Mouse (Mus musculus): ENCODE results near the gene Atp6v0d1. TPM values are rescaled to one million over a fixed set of nuclear protein-coding genes. Genes with fewer than 3 reads are reported as not detected.

The Atp6v0d1 gene
- polyA plus RNA-seq, 1 experiment from 2014 or later = 104 TPM

GRCm38 (mm10) chr8:105481453-105481852 lies 84.4 kb downstream of the Atp6v0d1 start:
- Histone ChIP-seq H3K4me3 (replicated peaks) (no peak overlapping the region), H3K27me3 (no peaks in the 10 kb centered on the region), H3K36me3 (peaks cover 31% of the 10 kb centered on the region), H3K27ac (replicated peaks) (no peak overlapping the region), H3K9me3 (replicated peaks) (no peaks in the 10 kb centered on the region), H3K9ac (no peak overlapping the region), H3K4me1 (peaks cover 38% of the 10 kb centered on the region), H3K4me2 (replicated peaks) (no peak overlapping the region)
- no peak for ATAC-seq (ENCODE audit: insufficient number of reproducible peaks, low FRiP score, low TSS enrichment, low read depth)
- 76% methylated on average over 6 of the region's 6 CpGs for WGBS

- no peak for ATAC-seq (ENCODE audit: insufficient number of reproducible peaks, low FRiP score, low TSS enrichment, low read depth)
- 27% methylated on average over 2 of the region's 2 CpGs for WGBS
- peaks cover 34% of the 10 kb centered on the region for H3K36me3 ChIP-seq
These were observed 84.8 kb downstream of the Atp6v0d1 start for GRCm38 (mm10) chr8:105481013-105481412.

GRCm38 (mm10) chr8:105477792-105478191 lies 88.1 kb downstream of the Atp6v0d1 start:
- no peak for ATAC-seq (ENCODE audit: insufficient number of reproducible peaks, low FRiP score, low TSS enrichment, low read depth)

More at GRCm38 (mm10) chr8:105481013-105481412, 84.8 kb downstream of the Atp6v0d1 start:
- Histone ChIP-seq H3K4me1 (peaks cover 38% of the 10 kb centered on the region), H3K27me3 (no peaks in the 10 kb centered on the region), H3K9ac (no peak overlapping the region), H3K4me3 (replicated peaks) (no peak overlapping the region), H3K27ac (replicated peaks) (no peak overlapping the region), H3K9me3 (replicated peaks) (no peaks in the 10 kb centered on the region), H3K4me2 (replicated peaks) (no peak overlapping the region)

GRCm38 (mm10) chr8:105476628-105477413 lies 89.0 kb downstream of the Atp6v0d1 start:
- Histone ChIP-seq H3K36me3 (peaks cover 50% of the 10 kb centered on the region), H3K27me3 (peaks cover 12% of the 10 kb centered on the region), H3K9ac (no peak overlapping the region), H3K4me3 (replicated peaks) (no peak overlapping the region), H3K27ac (replicated peaks) (no peak overlapping the region), H3K4me1 (peaks cover 31% of the 10 kb centered on the region), H3K9me3 (replicated peaks) (no peaks in the 10 kb centered on the region), H3K4me2 (replicated peaks) (no peak overlapping the region)
- ATAC-seq (ENCODE audit: insufficient number of reproducible peaks, low FRiP score, low TSS enrichment, low read depth) = no peak
- WGBS = 46% methylated on average over 25 of the region's 25 CpGs

More at GRCm38 (mm10) chr8:105477792-105478191, 88.1 kb downstream of the Atp6v0d1 start:
- no peak overlapping the region for H3K27ac ChIP-seq (replicated peaks)
- peaks cover 37% of the 10 kb centered on the region for H3K4me1 ChIP-seq
- H3K27me3 ChIP-seq = peaks cover 7% of the 10 kb centered on the region
- H3K9me3 ChIP-seq (replicated peaks) = no peaks in the 10 kb centered on the region
- H3K36me3 ChIP-seq = peaks cover 43% of the 10 kb centered on the region
- WGBS = 77% methylated on average over 3 of the region's 3 CpGs
- no peak overlapping the region for H3K4me3 ChIP-seq (replicated peaks)
- no peak overlapping the region for H3K4me2 ChIP-seq (replicated peaks)
- H3K9ac ChIP-seq = no peak overlapping the region

GRCm38 (mm10) chr8:105476161-105476560 lies 89.7 kb downstream of the Atp6v0d1 start:
- Histone ChIP-seq H3K9ac (no peak overlapping the region), H3K4me3 (replicated peaks) (no peak overlapping the region), H3K27ac (replicated peaks) (no peak overlapping the region), H3K4me1 (peaks cover 33% of the 10 kb centered on the region), H3K9me3 (replicated peaks) (no peaks in the 10 kb centered on the region), H3K36me3 (peaks cover 50% of the 10 kb centered on the region), H3K27me3 (peaks cover 12% of the 10 kb centered on the region), H3K4me2 (replicated peaks) (no peak overlapping the region)
- 87% methylated on average over 7 of the region's 7 CpGs for WGBS
- no peak for ATAC-seq (ENCODE audit: insufficient number of reproducible peaks, low FRiP score, low TSS enrichment, low read depth)

GRCm38 (mm10) chr8:105475742-105476141 lies 90.1 kb downstream of the Atp6v0d1 start:
- Histone ChIP-seq H3K9me3 (replicated peaks) (no peaks in the 10 kb centered on the region), H3K27me3 (peaks cover 12% of the 10 kb centered on the region), H3K4me2 (replicated peaks) (no peak overlapping the region), H3K4me3 (replicated peaks) (no peak overlapping the region), H3K27ac (replicated peaks) (no peak overlapping the region), H3K36me3 (peaks cover 50% of the 10 kb centered on the region), H3K4me1 (peaks cover 34% of the 10 kb centered on the region), H3K9ac (no peak overlapping the region)
- 91% methylated on average over 8 of the region's 8 CpGs for WGBS
- ATAC-seq (ENCODE audit: insufficient number of reproducible peaks, low FRiP score, low TSS enrichment, low read depth) = no peak

GRCm38 (mm10) chr8:105475254-105475653 lies 90.6 kb downstream of the Atp6v0d1 start:
- H3K36me3 ChIP-seq = peaks cover 50% of the 10 kb centered on the region
- no peak for ATAC-seq (ENCODE audit: insufficient number of reproducible peaks, low FRiP score, low TSS enrichment, low read depth)
- H3K9me3 ChIP-seq (replicated peaks) = no peaks in the 10 kb centered on the region
- 0 out of 2 replicates have a peak overlapping the region, but pooled peaks have one; percentile 34 for H3K27ac ChIP-seq (replicated peaks)
- H3K27me3 ChIP-seq = peaks cover 12% of the 10 kb centered on the region
- no peak overlapping the region for H3K4me2 ChIP-seq (replicated peaks)
- WGBS = 55% methylated on average over 4 of the region's 4 CpGs
- peaks cover 38% of the 10 kb centered on the region for H3K4me1 ChIP-seq
- no peak overlapping the region for H3K4me3 ChIP-seq (replicated peaks)
- H3K9ac ChIP-seq = no peak overlapping the region

GRCm38 (mm10) chr8:105474680-105475079 lies 91.2 kb downstream of the Atp6v0d1 start:
- ATAC-seq (ENCODE audit: insufficient number of reproducible peaks, low FRiP score, low TSS enrichment, low read depth) = no peak
- 33% methylated on average over 5 of the region's 5 CpGs for WGBS
- Histone ChIP-seq H3K27ac (replicated peaks) (peak overlapping the region; percentile 34; the same call in 1 of the 2 replicates), H3K4me1 (peaks cover 44% of the 10 kb centered on the region), H3K27me3 (peaks cover 12% of the 10 kb centered on the region), H3K36me3 (peaks cover 50% of the 10 kb centered on the region), H3K4me2 (replicated peaks) (no peak overlapping the region), H3K9ac (no peak overlapping the region), H3K9me3 (replicated peaks) (no peaks in the 10 kb centered on the region), H3K4me3 (replicated peaks) (no peak overlapping the region)

MicroRNA genes within 50 kb of the gene (microRNA counts, 519-probe panel; counts per million panel counts)
- microRNA mmu-miR-1966 = 2,290 counts per million, percentile 51 among the panel's probes with 10 or more counts

Small RNAs within 50 kb of the gene (microRNA-seq; reads per million reads assigned to microRNA genes)
- not detected for gene Mir1966 (ENCODE audit: borderline number of aligned reads)

Other genes with a start within 250 kb of the Atp6v0d1 start
- 1.6 and 2.0 TPM in 2 replicates for gene Lrrc29, start 239.8 kb downstream of the Atp6v0d1 start, polyA plus RNA-seq (2015; fragmentation: Nextera tagmentation; extraction: Ambion mirVana)
- 131 TPM in 2 replicates for gene Tmem208, start 239.7 kb downstream of the Atp6v0d1 start, polyA plus RNA-seq (2015; fragmentation: Nextera tagmentation; extraction: Ambion mirVana)
- gene Fhod1, start 218.1 kb downstream of the Atp6v0d1 start, polyA plus RNA-seq (2015; fragmentation: Nextera tagmentation; extraction: Ambion mirVana) = 2.0 and 2.6 TPM in 2 replicates
- gene Slc9a5, start 217.2 kb downstream of the Atp6v0d1 start, polyA plus RNA-seq (2015; fragmentation: Nextera tagmentation; extraction: Ambion mirVana) = 2.6 and 3.4 TPM in 2 replicates
- 0.25 and 0.45 TPM in 2 replicates for gene Plekhg4, start 192.8 kb downstream of the Atp6v0d1 start, polyA plus RNA-seq (2015; fragmentation: Nextera tagmentation; extraction: Ambion mirVana)
- gene Kctd19, start 152.5 kb downstream of the Atp6v0d1 start, polyA plus RNA-seq (2015; fragmentation: Nextera tagmentation; extraction: Ambion mirVana) = 0.05 TPM in 1 of 2 replicates, not detected in the other
- gene Lrrc36, start 152.5 kb downstream of the Atp6v0d1 start, polyA plus RNA-seq (2015; fragmentation: Nextera tagmentation; extraction: Ambion mirVana) = 1.1 and 2.6 TPM in 2 replicates
- 157 and 180 TPM in 2 replicates for gene Tppp3, start 94.5 kb downstream of the Atp6v0d1 start, polyA plus RNA-seq (2015; fragmentation: Nextera tagmentation; extraction: Ambion mirVana)
- 55.4 and 59.8 TPM in 2 replicates for gene Zdhhc1, start 69.1 kb downstream of the Atp6v0d1 start, polyA plus RNA-seq (2015; fragmentation: Nextera tagmentation; extraction: Ambion mirVana)
- 1.4 TPM in 2 replicates for gene Hsd11b2, start 47.3 kb downstream of the Atp6v0d1 start, polyA plus RNA-seq (2015; fragmentation: Nextera tagmentation; extraction: Ambion mirVana)
- 21.6 and 24.9 TPM in 2 replicates for gene Ripor1, start 39.2 kb upstream of the Atp6v0d1 start, polyA plus RNA-seq (2015; fragmentation: Nextera tagmentation; extraction: Ambion mirVana)
- 118 and 122 TPM in 2 replicates for gene Ctcf, start 70.5 kb upstream of the Atp6v0d1 start, polyA plus RNA-seq (2015; fragmentation: Nextera tagmentation; extraction: Ambion mirVana)
- gene Agrp, start 71.3 kb upstream of the Atp6v0d1 start, polyA plus RNA-seq (2015; fragmentation: Nextera tagmentation; extraction: Ambion mirVana) = 1.7 and 2.3 TPM in 2 replicates
- gene Carmil2, start 120.2 kb upstream of the Atp6v0d1 start, polyA plus RNA-seq (2015; fragmentation: Nextera tagmentation; extraction: Ambion mirVana) = 0.77 and 1.0 TPM in 2 replicates
- 65.0 and 73.3 TPM in 2 replicates for gene Acd, start 135.1 kb upstream of the Atp6v0d1 start, polyA plus RNA-seq (2015; fragmentation: Nextera tagmentation; extraction: Ambion mirVana)
- gene Pard6a, start 135.1 kb upstream of the Atp6v0d1 start, polyA plus RNA-seq (2015; fragmentation: Nextera tagmentation; extraction: Ambion mirVana) = 17.5 and 20.4 TPM in 2 replicates
- gene 4933405L10Rik, start 141.6 kb upstream of the Atp6v0d1 start, polyA plus RNA-seq (2015; fragmentation: Nextera tagmentation; extraction: Ambion mirVana) = 0.20 and 0.37 TPM in 2 replicates
- gene Enkd1, start 142.2 kb upstream of the Atp6v0d1 start, polyA plus RNA-seq (2015; fragmentation: Nextera tagmentation; extraction: Ambion mirVana) = 25.7 and 33.4 TPM in 2 replicates
- 21.9 and 23.1 TPM in 2 replicates for gene Gfod2, start 192.6 kb upstream of the Atp6v0d1 start, polyA plus RNA-seq (2015; fragmentation: Nextera tagmentation; extraction: Ambion mirVana)